15 mouse cellular contexts compared by ENCODE assay signal in genomic region chr13:10710909-10711308, GRCm38 (mm10).
"Had no signal": no experiment of that assay in that cellular context is flagged by ENCODE, and none has a peak within 500 bp of the region (broad histone marks: within the 10 kb centered on the region; RNA-seq: fewer than 3 reads in every experiment).

No protein-coding gene starts in this region.

- H3K36me3 ChIP-seq: intestine, embryonic 15.5 days; limb, embryonic 12.5 days; midbrain, embryonic 15.5 days; neural tube, embryonic 12.5 days; stomach, embryonic 15.5 days had no signal

- DNase-seq: kidney, postnatal 10 days; lung, adult 2 months; lung, postnatal 4 days; right cerebral cortex, postnatal 14 days; thymus, adult 2 months; thymus, postnatal 25 days had no signal

- H3K27ac ChIP-seq: intestine, embryonic 15.5 days; layer of hippocampus, adult 2 months; limb, embryonic 12.5 days; liver, embryonic 14.5 days; midbrain, embryonic 15.5 days; neural tube, embryonic 12.5 days; stomach, embryonic 15.5 days had no signal

- H3K4me3 ChIP-seq: intestine, embryonic 15.5 days; layer of hippocampus, adult 2 months; limb, embryonic 12.5 days; midbrain, embryonic 15.5 days; neural tube, embryonic 12.5 days; stomach, embryonic 15.5 days had no signal

- ATAC-seq: intestine, embryonic 15.5 days; lung, postnatal 0 days; midbrain, embryonic 15.5 days had no signal

- H3K9me3 ChIP-seq: intestine, embryonic 15.5 days; limb, embryonic 12.5 days; midbrain, embryonic 15.5 days; neural tube, embryonic 12.5 days; stomach, embryonic 15.5 days had no signal

- H3K27me3 ChIP-seq: intestine, embryonic 15.5 days; limb, embryonic 12.5 days; midbrain, embryonic 15.5 days; neural tube, embryonic 12.5 days; stomach, embryonic 15.5 days had no signal

- H3K9ac ChIP-seq: intestine, embryonic 15.5 days; limb, embryonic 12.5 days; liver, embryonic 14.5 days; midbrain, embryonic 15.5 days; neural tube, embryonic 12.5 days; stomach, embryonic 15.5 days had no signal

- H3K4me2 ChIP-seq: intestine, embryonic 15.5 days; limb, embryonic 12.5 days; midbrain, embryonic 11.5 days; midbrain, embryonic 15.5 days; neural tube, embryonic 12.5 days; stomach, embryonic 15.5 days had no signal

- H3K4me1 ChIP-seq: intestine, embryonic 15.5 days; limb, embryonic 12.5 days; neural tube, embryonic 12.5 days; stomach, embryonic 15.5 days had no signal
